Mouse (Mus musculus) cortical plate, adult 2 months (tissue): ENCODE data around the gene Tet1. TPM values are rescaled to one million over a fixed set of nuclear protein-coding genes. Genes with fewer than 3 reads are reported as not detected.

ENCODE experiments used
- H3K27ac ChIP-seq: fragments of 200-500 bp; 2 replicates; pipeline ENCODE4 v1.5.1; 2012; ENCODE audit warnings: low read length, control low read depth, inconsistent platforms; ENCODE audit not compliant: insufficient read depth
- H3K4me1 ChIP-seq: fragments of 200-500 bp; 2 replicates; pipeline ENCODE4 v1.6.1; 2011; ENCODE audit warnings: low read length; ENCODE audit not compliant: control insufficient read depth, insufficient read depth
- H3K4me3 ChIP-seq: fragments of 200-500 bp; 2 replicates; pipeline ENCODE4 v1.5.1; 2011; ENCODE audit warnings: mild to moderate bottlenecking, low read length, control low read depth; ENCODE audit not compliant: insufficient read depth
- CTCF ChIP-seq: fragments of 200-500 bp; IDR thresholded peaks from 2 replicates; pipeline ENCODE4 v1.5.1; 2011; ENCODE audit warnings: mild to moderate bottlenecking, control low read depth, low read length; ENCODE audit not compliant: insufficient read depth; ENCODE audit errors: extremely low read depth
- POLR2A ChIP-seq: fragments of 200-500 bp; IDR thresholded peaks from 2 replicates; pipeline ENCODE4 v1.6.1; 2011; ENCODE audit warnings: mild to moderate bottlenecking, low read length, control low read depth; ENCODE audit not compliant: insufficient read depth; ENCODE audit errors: extremely low read depth
- polyA plus RNA-seq: library from polyadenylated mRNA; depleted of rRNA; stranded (reverse); fragments of >200 nt; gene quantifications from 2 replicates; pipeline ENCODE4 v1.2.3, GENCODE M21; 2012

Gene Tet1
- polyA plus RNA-seq, 1 experiment, result 3.2 TPM

DNA sequence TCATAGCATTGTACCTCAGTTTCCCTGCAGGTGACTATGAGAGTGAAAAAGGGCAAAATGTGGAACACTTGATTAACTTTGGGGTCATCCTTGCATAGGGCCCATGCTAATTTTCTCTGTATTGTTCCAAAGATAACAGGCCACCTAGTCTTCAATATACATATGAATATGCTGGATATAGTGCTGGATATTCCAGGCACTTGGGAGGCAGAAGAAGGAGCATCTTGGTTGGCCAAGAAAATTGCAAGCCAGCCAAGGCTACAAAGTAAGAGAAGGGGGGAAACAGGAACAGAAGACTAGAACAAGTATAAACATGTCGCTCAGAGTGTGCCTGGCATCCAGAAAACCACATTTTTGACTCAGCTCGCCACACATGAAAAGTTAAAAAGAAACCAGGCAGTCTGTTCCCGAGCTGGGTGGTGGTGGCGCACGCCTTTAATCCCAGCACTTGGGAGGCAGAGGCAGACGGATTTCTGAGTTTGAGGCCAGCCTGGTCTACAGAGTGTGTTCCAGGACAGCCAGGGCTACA, 15.4 kb downstream of the Tet1 start:
- H3K4me3 ChIP-seq, result no peak overlapping the region
- no peaks in the 10 kb centered on the region for H3K4me1 ChIP-seq
- H3K27ac ChIP-seq, result no peak overlapping the region
- no peak for TF ChIP-seq POLR2A
- TF ChIP-seq CTCF, result no peak

- TF ChIP-seq CTCF (no peak), POLR2A (no peak)
- Histone ChIP-seq H3K27ac (no peak overlapping the region), H3K4me3 (no peak overlapping the region), H3K4me1 (no peaks in the 10 kb centered on the region)
Observed at GRCm38 (mm10) chr10:62892549-62893232, 16.1 kb downstream of the Tet1 start.

DNA sequence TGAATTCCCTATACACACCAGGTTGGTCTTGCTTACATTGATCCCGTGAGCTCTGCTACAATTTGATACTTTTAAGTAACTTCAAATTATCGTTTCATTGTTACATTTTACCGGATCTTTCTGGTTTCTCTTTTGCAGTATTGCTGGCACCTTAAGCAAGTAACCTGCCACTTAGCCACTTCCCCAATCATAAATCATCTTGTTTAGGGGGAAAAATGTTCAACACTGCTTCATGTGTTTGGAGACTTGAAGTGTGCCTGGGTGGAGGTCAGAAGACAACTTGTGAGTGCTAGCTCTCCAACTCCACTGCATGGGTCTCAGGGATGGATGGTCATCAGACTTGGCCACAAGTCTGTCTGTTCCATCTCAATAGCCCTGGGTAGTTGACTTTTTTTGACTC, 17.8 kb downstream of the Tet1 start:
- H3K4me1 ChIP-seq, result peaks cover 1% of the 10 kb centered on the region; the same call in 1 of the 2 replicates
- no peak overlapping the region for H3K4me3 ChIP-seq
- no peak overlapping the region for H3K27ac ChIP-seq
- TF ChIP-seq CTCF (no peak), POLR2A (no peak)

DNA sequence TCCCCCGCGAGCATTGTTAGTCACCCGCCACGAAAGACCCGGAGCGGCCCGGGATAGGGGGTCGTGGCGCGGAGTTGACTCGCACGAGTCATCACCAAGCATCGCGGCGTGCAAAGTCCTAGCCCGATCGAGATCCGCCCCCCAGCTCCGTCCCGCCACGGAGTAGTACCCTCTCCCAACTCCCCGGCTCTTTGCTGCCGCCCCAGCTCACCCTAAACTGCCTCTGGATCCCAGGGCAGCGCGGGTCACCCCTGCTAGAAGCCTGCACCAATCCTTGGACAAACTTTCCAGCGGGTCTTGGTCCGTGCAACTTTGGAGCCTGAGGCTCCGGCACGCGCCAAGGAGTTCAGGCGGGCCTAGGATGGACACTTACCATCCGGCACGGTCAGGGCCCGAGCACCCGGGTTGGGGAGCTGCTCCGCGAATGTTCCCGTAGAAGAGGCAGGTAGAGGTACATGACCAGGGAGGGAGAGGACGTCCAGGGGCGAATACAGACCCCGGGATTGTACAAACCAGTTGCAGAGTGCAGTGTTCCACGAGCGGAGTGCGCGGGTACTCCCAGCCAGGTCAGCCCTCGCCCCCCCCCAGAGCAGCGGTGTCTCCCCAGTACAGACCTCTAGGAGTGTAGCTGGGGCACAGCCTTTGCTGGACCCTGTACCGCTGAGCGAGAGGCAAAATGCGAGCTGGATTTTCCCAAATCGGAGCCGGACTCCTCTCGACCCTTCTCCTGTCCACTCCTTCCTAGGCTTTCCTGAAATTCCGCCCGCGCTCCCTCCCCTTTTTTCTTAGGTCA, 21.8 kb downstream of the Tet1 start:
- TF ChIP-seq CTCF (no peak), POLR2A (no peak)
- peaks cover 3% of the 10 kb centered on the region; the same call in 1 of the 2 replicates for H3K4me1 ChIP-seq
- H3K4me3 ChIP-seq, result peak overlapping the region; percentile 45
- H3K27ac ChIP-seq, result no peak overlapping the region

DNA sequence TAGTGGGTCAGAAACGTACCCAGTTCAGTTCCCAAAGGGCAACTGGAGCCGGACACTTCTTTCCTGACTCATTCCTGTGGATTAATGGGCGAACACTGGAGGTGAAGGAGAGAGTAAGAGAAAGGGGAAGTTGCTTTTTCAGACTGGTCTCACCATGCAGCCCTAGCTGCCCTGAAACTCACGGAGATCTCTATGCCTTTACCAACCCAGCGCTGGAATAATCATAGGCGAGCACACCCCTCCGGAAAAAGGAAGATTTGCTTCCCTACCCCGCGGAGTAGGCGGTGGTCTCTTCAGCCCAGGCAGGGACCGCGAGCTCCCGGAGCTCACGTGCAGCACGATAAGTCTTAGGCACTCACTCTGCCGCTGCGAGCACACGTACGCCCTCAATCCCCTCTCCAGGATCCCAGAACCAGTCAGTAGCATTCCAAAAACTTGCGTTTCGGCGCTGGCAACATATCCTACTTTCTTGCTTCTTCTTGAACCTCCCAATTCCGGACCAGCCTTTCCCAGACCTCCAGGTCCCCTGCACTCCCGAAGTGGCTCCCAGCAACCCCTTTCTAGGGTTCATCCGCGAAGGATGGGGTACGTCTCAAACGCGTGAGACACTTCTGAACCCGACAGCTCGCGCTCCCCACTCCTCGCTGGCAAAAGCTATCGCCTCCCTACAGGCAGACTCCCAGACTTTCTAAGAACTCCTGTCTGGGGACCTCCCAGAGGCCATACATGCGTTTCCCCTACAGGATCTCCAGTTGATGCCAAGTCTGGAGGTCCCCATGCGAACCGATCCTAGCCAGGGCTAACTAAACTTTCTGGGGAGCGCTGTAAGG, 22.6 kb downstream of the Tet1 start:
- no peak for TF ChIP-seq POLR2A
- TF ChIP-seq CTCF, result no peak
- Histone ChIP-seq H3K4me1 (peaks cover 3% of the 10 kb centered on the region; the same call in 1 of the 2 replicates), H3K27ac (no peak overlapping the region), H3K4me3 (peak overlapping the region; percentile 45)

GRCm38 (mm10) chr10:62885460-62885859, 23.3 kb downstream of the Tet1 start:
- no peak for TF ChIP-seq CTCF
- TF ChIP-seq POLR2A, result no peak
- H3K27ac ChIP-seq, result no peak overlapping the region
- no peak overlapping the region for H3K4me3 ChIP-seq
- H3K4me1 ChIP-seq, result peaks cover 3% of the 10 kb centered on the region; the same call in 1 of the 2 replicates

DNA sequence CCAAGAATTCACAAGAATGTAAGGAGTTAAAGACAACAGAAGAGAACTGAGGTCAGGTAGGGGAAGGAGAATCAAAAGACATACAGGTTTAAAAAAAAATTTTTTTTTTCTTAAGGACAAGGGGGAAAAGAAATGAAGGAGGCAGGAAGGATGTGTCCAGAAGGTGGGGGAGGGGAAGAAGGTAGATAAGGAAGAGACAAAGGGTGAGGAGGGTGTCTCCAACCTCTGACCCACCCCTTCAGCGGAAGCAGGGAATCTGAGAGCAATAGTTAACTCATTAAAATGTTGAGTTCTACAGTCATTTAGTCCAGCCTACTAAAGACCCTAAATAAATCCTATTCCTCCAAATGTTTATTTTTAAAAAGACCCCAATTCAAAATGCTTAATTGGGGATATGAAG, 24.3 kb downstream of the Tet1 start:
- no peak overlapping the region for H3K27ac ChIP-seq
- H3K4me1 ChIP-seq, result peaks cover 3% of the 10 kb centered on the region; the same call in 1 of the 2 replicates
- no peak for TF ChIP-seq CTCF
- no peak overlapping the region for H3K4me3 ChIP-seq

DNA sequence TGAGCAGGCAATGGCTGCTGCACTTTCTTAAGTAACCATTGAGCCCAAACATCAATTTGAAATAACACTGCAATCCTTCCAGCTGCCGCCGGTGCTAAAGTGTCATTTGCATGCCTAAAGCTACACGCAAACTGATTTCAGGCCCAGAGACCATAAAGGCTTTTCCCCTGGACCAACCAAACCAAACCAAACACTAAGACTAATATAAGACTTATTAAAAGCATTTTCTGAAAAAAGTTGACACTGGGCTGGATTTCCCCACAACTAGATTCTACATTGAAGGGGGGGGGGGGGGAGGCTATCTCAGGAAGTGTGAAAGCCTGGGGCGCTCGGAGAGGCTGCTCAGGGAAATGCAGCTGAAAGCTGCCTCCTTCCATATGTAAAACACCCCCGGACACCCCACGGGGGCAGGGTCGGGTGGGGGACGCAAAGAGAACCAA, 24.8 kb downstream of the Tet1 start:
- Histone ChIP-seq H3K27ac (no peak overlapping the region), H3K4me1 (peaks cover 3% of the 10 kb centered on the region; the same call in 1 of the 2 replicates), H3K4me3 (no peak overlapping the region)
- TF ChIP-seq POLR2A (no peak), CTCF (no peak)

DNA sequence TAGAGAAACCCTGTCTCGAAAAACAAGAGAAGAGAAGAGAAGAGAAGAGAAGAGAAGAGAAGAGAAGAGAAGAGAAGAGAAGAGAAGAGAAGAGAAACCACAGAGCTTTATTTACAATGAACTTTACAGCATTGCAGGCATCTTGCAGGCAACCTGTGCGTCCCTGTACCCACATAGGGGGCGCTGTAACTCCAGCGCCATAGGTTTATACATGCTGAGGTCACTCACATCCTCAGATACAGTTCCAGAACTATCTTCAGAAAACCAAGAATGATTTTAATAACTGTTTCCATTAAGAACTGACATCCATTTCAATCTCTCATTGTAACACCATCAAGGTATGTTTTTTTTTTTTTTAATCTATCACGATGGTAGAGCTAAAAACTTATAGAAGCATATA, 27.6 kb downstream of the Tet1 start:
- TF ChIP-seq CTCF, result 0 out of 2 replicates have a peak, but pooled peaks have one; percentile 15
- TF ChIP-seq POLR2A, result no peak
- no peak overlapping the region for H3K4me3 ChIP-seq
- H3K27ac ChIP-seq, result no peak overlapping the region
- peaks cover 3% of the 10 kb centered on the region; the same call in 1 of the 2 replicates for H3K4me1 ChIP-seq
